Mouse (Mus musculus): ENCODE measurements around the gene Atp2b1. TPM values are rescaled to one million over a fixed set of nuclear protein-coding genes. Genes with fewer than 3 reads are reported as not detected.
A peak's percentile ranks its signal among the peaks of the same experiment; 100 is the strongest.

Atp2b1 gene
- polyA plus RNA-seq, 1 experiment from 2014 or later, result 168 TPM

GRCm38 (mm10) chr10:98925081-98925480 is 10.9 kb downstream of the Atp2b1 start:
- no peak overlapping the region for H3K9ac ChIP-seq
- no peak for ATAC-seq (replicated peaks; ENCODE audit: low FRiP score)
- 0 out of 2 replicates have a peak, but pooled peaks cover 3% of the 10 kb centered on the region for H3K36me3 ChIP-seq
- H3K27ac ChIP-seq, result no peak overlapping the region
- peaks cover 19% of the 10 kb centered on the region for H3K4me1 ChIP-seq
- WGBS, result 70% methylated on average over 4 of the region's 4 CpGs
- no peaks in the 10 kb centered on the region for H3K9me3 ChIP-seq (replicated peaks)
- H3K27me3 ChIP-seq, result no peaks in the 10 kb centered on the region
- no peak overlapping the region for H3K4me2 ChIP-seq
- H3K4me3 ChIP-seq (replicated peaks), result no peak overlapping the region

DNA sequence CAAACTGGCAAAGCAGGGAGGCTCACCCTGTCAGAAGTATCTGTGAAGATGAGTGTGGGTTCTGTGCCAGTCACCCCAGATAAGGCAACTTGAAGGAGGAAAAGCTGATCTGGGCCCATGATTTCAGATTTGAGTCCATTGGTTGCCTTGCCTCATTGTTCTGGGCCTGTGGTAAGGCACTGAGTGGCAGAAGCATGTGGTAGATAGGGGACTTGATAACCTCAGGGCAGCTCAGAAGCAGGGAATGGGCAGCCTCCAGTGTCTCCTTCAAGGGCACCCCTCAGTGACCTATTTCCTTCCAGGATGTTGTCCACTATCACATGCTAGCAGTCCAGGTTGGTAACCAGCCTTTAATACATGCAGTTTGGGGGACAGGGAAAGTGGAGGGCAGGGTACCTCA is 12.8 kb downstream of the Atp2b1 start:
- Histone ChIP-seq H3K36me3 (0 out of 2 replicates have a peak, but pooled peaks cover 3% of the 10 kb centered on the region), H3K27ac (no peak overlapping the region), H3K27me3 (no peaks in the 10 kb centered on the region), H3K4me1 (peaks cover 22% of the 10 kb centered on the region), H3K4me2 (no peak overlapping the region), H3K9ac (no peak overlapping the region), H3K4me3 (replicated peaks) (no peak overlapping the region), H3K9me3 (replicated peaks) (no peaks in the 10 kb centered on the region)
- no peak for ATAC-seq (replicated peaks; ENCODE audit: low FRiP score)

- Histone ChIP-seq H3K4me2 (no peak overlapping the region), H3K27ac (0 out of 2 replicates have a peak overlapping the region, but pooled peaks have one; percentile 10), H3K27me3 (no peaks in the 10 kb centered on the region), H3K36me3 (0 out of 2 replicates have a peak, but pooled peaks cover 4% of the 10 kb centered on the region), H3K9me3 (replicated peaks) (no peaks in the 10 kb centered on the region), H3K9ac (no peak overlapping the region), H3K4me3 (replicated peaks) (no peak overlapping the region), H3K4me1 (peaks cover 22% of the 10 kb centered on the region)
- no peak for ATAC-seq (replicated peaks; ENCODE audit: low FRiP score)
- 44% methylated on average over 7 of the region's 7 CpGs for WGBS
These were observed 15.2 kb downstream of the Atp2b1 start for GRCm38 (mm10) chr10:98929444-98929843.

DNA sequence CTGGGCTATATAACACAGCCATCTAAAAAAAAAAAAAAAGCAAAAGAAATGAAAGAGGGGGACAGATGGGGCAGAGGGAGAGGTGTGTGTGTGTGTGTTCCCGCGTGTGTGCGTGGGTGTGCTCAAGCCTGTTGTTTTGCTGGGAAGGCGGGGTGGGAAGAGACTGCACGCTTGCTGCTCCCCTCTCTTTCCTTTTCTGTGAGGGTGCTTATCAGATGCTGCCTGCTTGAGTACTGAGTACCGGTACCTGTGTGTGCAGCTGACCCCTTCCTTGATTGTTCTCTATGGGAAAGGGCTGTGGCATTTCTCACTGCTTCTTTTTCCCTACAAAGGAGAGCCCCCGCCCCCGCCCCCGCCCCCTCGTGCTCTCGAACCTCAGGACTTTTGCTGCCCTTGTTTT is 15.9 kb downstream of the Atp2b1 start:
- Histone ChIP-seq H3K9ac (no peak overlapping the region), H3K4me1 (peaks cover 20% of the 10 kb centered on the region), H3K27me3 (no peaks in the 10 kb centered on the region), H3K36me3 (0 out of 2 replicates have a peak, but pooled peaks cover 4% of the 10 kb centered on the region), H3K4me2 (peak overlapping the region; percentile 35), H3K9me3 (replicated peaks) (no peaks in the 10 kb centered on the region), H3K4me3 (replicated peaks) (no peak overlapping the region), H3K27ac (peak overlapping the region; percentile 48; the same call in 1 of the 2 replicates)
- no peak; the same call in 1 of the 2 replicates for ATAC-seq (replicated peaks; ENCODE audit: low FRiP score)
- WGBS, result 23% methylated on average over 11 of the region's 11 CpGs

DNA sequence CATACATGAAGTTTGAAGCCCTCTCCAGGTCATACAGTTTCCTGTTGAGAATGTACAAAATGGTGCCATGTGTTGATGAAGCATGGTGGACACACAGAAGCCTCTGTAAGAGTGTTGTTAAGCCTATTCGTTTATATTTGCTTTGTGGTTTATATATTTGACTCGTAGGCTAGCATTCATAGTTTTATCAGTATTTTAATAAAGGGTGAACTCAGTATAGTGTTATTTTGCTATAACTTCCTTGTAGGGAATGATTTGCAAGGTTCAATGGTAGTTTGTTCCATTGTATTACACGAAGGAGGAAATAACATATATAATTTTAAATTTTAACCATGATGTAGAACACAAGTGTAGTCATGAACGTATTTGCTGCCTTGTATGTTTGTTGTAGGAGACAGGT is 25.9 kb downstream of the Atp2b1 start:
- Histone ChIP-seq H3K27ac (no peak overlapping the region), H3K4me1 (no peaks in the 10 kb centered on the region), H3K9me3 (replicated peaks) (no peaks in the 10 kb centered on the region), H3K4me3 (replicated peaks) (no peak overlapping the region), H3K36me3 (0 out of 2 replicates have a peak, but pooled peaks cover 3% of the 10 kb centered on the region), H3K4me2 (no peak overlapping the region), H3K27me3 (no peaks in the 10 kb centered on the region), H3K9ac (no peak overlapping the region)
- 90% methylated on average over 4 of the region's 4 CpGs for WGBS
- no peak for ATAC-seq (replicated peaks; ENCODE audit: low FRiP score)

DNA sequence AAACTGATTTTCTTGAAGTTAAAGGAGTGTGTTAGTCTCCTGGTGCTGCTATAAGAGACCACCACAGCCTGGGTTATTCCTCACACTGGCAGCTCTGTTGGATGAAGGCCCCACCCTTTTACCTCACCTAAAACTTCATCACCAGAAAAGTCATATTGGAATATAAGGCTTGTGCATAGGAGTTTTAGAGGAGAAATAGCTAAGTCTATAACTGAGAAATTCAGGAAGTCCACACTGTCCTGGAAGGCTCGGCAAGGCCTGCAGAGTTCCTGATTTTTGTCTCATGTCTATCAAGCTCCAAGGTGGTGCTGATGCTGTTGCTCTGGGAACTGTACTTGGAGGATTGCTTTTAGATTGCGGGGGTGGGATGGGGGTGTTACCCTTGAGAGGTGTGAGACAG is 26.6 kb downstream of the Atp2b1 start:
- H3K27ac ChIP-seq, result no peak overlapping the region
- 78% methylated on average over 2 of the region's 2 CpGs for WGBS
- 0 out of 2 replicates have a peak, but pooled peaks cover 3% of the 10 kb centered on the region for H3K36me3 ChIP-seq
- H3K27me3 ChIP-seq, result no peaks in the 10 kb centered on the region
- H3K4me3 ChIP-seq (replicated peaks), result no peak overlapping the region
- no peaks in the 10 kb centered on the region for H3K9me3 ChIP-seq (replicated peaks)
- no peak for ATAC-seq (replicated peaks; ENCODE audit: low FRiP score)
- no peak overlapping the region for H3K4me2 ChIP-seq
- H3K4me1 ChIP-seq, result no peaks in the 10 kb centered on the region
- no peak overlapping the region for H3K9ac ChIP-seq

- H3K9ac ChIP-seq, result no peak overlapping the region
- H3K27me3 ChIP-seq, result no peaks in the 10 kb centered on the region
- ATAC-seq (replicated peaks; ENCODE audit: low FRiP score), result no peak
- H3K4me3 ChIP-seq (replicated peaks), result no peak overlapping the region
- WGBS, result 46% methylated on average over 6 of the region's 6 CpGs
- no peak overlapping the region for H3K4me2 ChIP-seq
- H3K36me3 ChIP-seq, result 0 out of 2 replicates have a peak, but pooled peaks cover 3% of the 10 kb centered on the region
- H3K4me1 ChIP-seq, result 0 out of 2 replicates have a peak, but pooled peaks cover 2% of the 10 kb centered on the region
- H3K9me3 ChIP-seq (replicated peaks), result no peaks in the 10 kb centered on the region
- no peak overlapping the region for H3K27ac ChIP-seq
These were observed 27.8 kb downstream of the Atp2b1 start for GRCm38 (mm10) chr10:98941991-98942390.

DNA sequence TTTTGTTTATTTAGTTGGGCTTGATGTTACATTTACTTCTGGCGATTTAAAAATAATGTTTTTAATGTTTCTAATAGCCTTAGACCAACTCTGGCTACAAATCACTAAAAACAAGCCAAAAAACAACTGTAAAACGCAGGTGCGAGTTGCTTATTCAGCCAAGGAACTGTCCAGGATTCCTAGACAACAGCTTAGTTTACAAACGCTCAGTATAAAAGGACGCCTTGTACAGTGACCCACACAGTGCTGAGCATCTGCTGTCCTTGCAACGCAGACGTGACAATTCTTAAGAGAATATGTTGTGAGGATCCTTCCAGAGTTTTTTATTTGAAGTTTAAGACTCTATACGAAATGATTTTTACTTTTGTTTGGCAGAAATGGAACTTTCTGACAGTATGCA is 28.8 kb downstream of the Atp2b1 start:
- Histone ChIP-seq H3K9me3 (replicated peaks) (no peaks in the 10 kb centered on the region), H3K4me1 (peaks cover 9% of the 10 kb centered on the region; the same call in 1 of the 2 replicates), H3K27me3 (no peaks in the 10 kb centered on the region), H3K4me3 (replicated peaks) (no peak overlapping the region), H3K36me3 (0 out of 2 replicates have a peak, but pooled peaks cover 3% of the 10 kb centered on the region), H3K4me2 (no peak overlapping the region), H3K27ac (no peak overlapping the region), H3K9ac (no peak overlapping the region)
- WGBS, result 78% methylated on average over 8 of the region's 8 CpGs
- no peak for ATAC-seq (replicated peaks; ENCODE audit: low FRiP score)

GRCm38 (mm10) chr10:98943894-98944293 is 29.7 kb downstream of the Atp2b1 start:
- ATAC-seq (replicated peaks; ENCODE audit: low FRiP score), result no peak
- Histone ChIP-seq H3K27me3 (no peaks in the 10 kb centered on the region), H3K36me3 (0 out of 2 replicates have a peak, but pooled peaks cover 3% of the 10 kb centered on the region), H3K4me2 (no peak overlapping the region), H3K27ac (no peak overlapping the region), H3K9ac (no peak overlapping the region), H3K9me3 (replicated peaks) (no peaks in the 10 kb centered on the region), H3K4me1 (peaks cover 10% of the 10 kb centered on the region; the same call in 1 of the 2 replicates), H3K4me3 (replicated peaks) (no peak overlapping the region)
- 90% methylated on average over 8 of the region's 8 CpGs for WGBS

DNA sequence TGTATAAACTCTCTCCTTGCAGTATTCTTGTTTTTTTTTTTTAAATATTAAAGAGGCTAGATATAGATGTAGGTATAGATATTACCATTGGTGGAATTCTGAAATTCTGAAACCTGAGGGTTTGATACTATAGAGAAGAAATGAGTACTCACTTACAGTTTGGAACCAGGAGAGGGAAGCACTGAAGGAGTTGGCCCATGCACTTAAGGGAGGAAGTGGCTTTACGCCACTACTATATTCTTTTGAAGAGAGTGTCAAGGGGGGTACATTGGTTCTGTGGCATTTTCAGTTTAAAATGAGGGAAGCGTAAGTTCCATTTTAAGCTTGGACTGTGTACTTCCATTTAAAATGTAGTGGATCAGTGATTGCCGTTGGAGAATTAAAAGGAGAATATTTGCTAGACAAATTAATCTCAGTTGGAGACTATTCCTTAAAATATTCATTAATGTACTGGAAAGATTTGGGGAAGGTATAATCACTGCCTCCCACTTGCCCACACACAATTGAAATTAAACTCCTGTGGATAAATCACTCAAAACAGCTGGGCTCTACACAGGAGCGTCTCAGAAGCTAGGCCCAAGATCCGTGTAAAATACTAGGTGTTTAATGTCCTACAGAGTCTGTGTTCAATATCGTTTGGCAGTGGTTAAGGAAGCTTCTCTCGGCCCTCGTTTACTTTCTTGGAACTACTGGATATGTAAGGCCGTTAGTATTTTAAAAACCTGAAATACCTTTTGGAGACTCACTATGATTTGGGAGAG is 32.0 kb downstream of the Atp2b1 start:
- peaks cover 18% of the 10 kb centered on the region for H3K4me1 ChIP-seq
- H3K27ac ChIP-seq, result no peak overlapping the region
- H3K4me2 ChIP-seq, result no peak overlapping the region
- H3K9me3 ChIP-seq (replicated peaks), result no peaks in the 10 kb centered on the region
- ATAC-seq (replicated peaks; ENCODE audit: low FRiP score), result no peak
- no peak overlapping the region for H3K9ac ChIP-seq
- 63% methylated on average over 9 of the region's 9 CpGs for WGBS
- no peak overlapping the region for H3K4me3 ChIP-seq (replicated peaks)
- H3K36me3 ChIP-seq, result no peaks in the 10 kb centered on the region
- no peaks in the 10 kb centered on the region for H3K27me3 ChIP-seq

GRCm38 (mm10) chr10:98947206-98947605 is 33.0 kb downstream of the Atp2b1 start:
- no peak for ATAC-seq (replicated peaks; ENCODE audit: low FRiP score)
- H3K27ac ChIP-seq, result no peak overlapping the region
- H3K4me3 ChIP-seq (replicated peaks), result no peak overlapping the region
- H3K9ac ChIP-seq, result no peak overlapping the region
- H3K36me3 ChIP-seq, result no peaks in the 10 kb centered on the region
- no peaks in the 10 kb centered on the region for H3K27me3 ChIP-seq
- peaks cover 27% of the 10 kb centered on the region for H3K4me1 ChIP-seq
- 35% methylated on average over 2 of the region's 2 CpGs for WGBS
- no peaks in the 10 kb centered on the region for H3K9me3 ChIP-seq (replicated peaks)
- H3K4me2 ChIP-seq, result no peak overlapping the region

- no peak overlapping the region for H3K4me2 ChIP-seq
- H3K9ac ChIP-seq, result no peak overlapping the region
- no peak overlapping the region for H3K4me3 ChIP-seq (replicated peaks)
- no peak for ATAC-seq (replicated peaks; ENCODE audit: low FRiP score)
- H3K9me3 ChIP-seq (replicated peaks), result no peaks in the 10 kb centered on the region
- WGBS, result 77% methylated on average over 5 of the region's 5 CpGs
- no peaks in the 10 kb centered on the region for H3K36me3 ChIP-seq
- H3K27ac ChIP-seq, result no peak overlapping the region
- H3K4me1 ChIP-seq, result peaks cover 27% of the 10 kb centered on the region
- no peaks in the 10 kb centered on the region for H3K27me3 ChIP-seq
These were observed 33.9 kb downstream of the Atp2b1 start for GRCm38 (mm10) chr10:98948096-98948495.

Data from kidney, embryonic 15.5 days (tissue).